Mouse (Mus musculus): Measurements from ENCODE around the gene Nap1l1.
"Not testable (repeated sequence)": the region's sequence is repeated elsewhere in the genome, so short reads cannot be mapped to it uniquely, and the experiment has no call there.

- TF ChIP-seq POLR2A, CTCF (IDR thresholded peaks at IDR 0.05; ENCODE audit: extremely low read depth, insufficient read depth, low read length): not testable (repeated sequence)
Observed at GRCm38 (mm10) chr10:111449662-111450061, 23.4 kb upstream of the Nap1l1 start.
